8 mouse cellular contexts compared by ENCODE assay signal in genomic region chr11:69799394-69800137, GRCm38 (mm10). TPM values are rescaled to one million over a fixed set of nuclear protein-coding genes. Genes with fewer than 3 reads are reported as not detected.
A peak's percentile ranks its signal among the peaks of the same experiment; 100 is the strongest.
DNase-seq lines count a peak whose midpoint lies in the region; ATAC-seq and TF ChIP-seq lines count a peak whose summit lies in the region.

No protein-coding gene starts in this region.

- in situ Hi-C loops in CH12.LX (cut with MboI; ENCODE audit: low pct_ligation_motif_present, low pct_unique_long_range_greater_than_20kb, low sequenced_read_pairs) = loop anchor here (5.0 kb wide), 1 partner anchor 78 kb away; the partner anchor contains the start of gene Tmem95

- no peaks in the 10 kb centered on the region for H3K36me3 ChIP-seq in heart, embryonic 10.5 days
- no peaks in the 10 kb centered on the region for H3K36me3 ChIP-seq in CH12.LX (replicated peaks in 1 of 2; ENCODE audit: control insufficient read depth in 1 of 2, insufficient read depth in 1 of 2, low read length in 1 of 2)
- no peaks in the 10 kb centered on the region for H3K36me3 ChIP-seq in forebrain, embryonic 14.5 days (ENCODE audit: control insufficient read depth, insufficient read depth, low read length)
- no peaks in the 10 kb centered on the region for H3K36me3 ChIP-seq in liver, postnatal 0 days (replicated peaks; ENCODE audit: insufficient read depth, low read length)

- H3K4me1 ChIP-seq in heart, embryonic 10.5 days = peaks cover 68% of the 10 kb centered on the region
- peaks cover 12 to 68% of the 10 kb centered on the region in 2 experiments for H3K4me1 ChIP-seq in CH12.LX (ENCODE audit: control insufficient read depth in 1 of 2, insufficient read depth in 2 of 2)
- H3K4me1 ChIP-seq in forebrain, embryonic 14.5 days (ENCODE audit: control insufficient read depth, insufficient read depth, low read length) = peaks cover 44% of the 10 kb centered on the region
- peaks cover 51% of the 10 kb centered on the region for H3K4me1 ChIP-seq in liver, postnatal 0 days (ENCODE audit: insufficient read depth)

- H3K9me3 ChIP-seq in heart, embryonic 10.5 days = no peaks in the 10 kb centered on the region
- peaks cover 19% of the 10 kb centered on the region for H3K9me3 ChIP-seq in CH12.LX (replicated peaks; ENCODE audit: low read length)
- no peaks in the 10 kb centered on the region for H3K9me3 ChIP-seq in forebrain, embryonic 14.5 days (replicated peaks; ENCODE audit: control insufficient read depth, low read length)
- H3K9me3 ChIP-seq in liver, postnatal 0 days (ENCODE audit: low read length) = no peaks in the 10 kb centered on the region

- TF ChIP-seq CTCF in CH12.LX (conservative IDR thresholded peaks at IDR 0.05 in 1 of 2, IDR thresholded peaks at IDR 0.05 in 1 of 2; ENCODE audit: low read depth in 2 of 2, low read length in 2 of 2) = no peak
- TF ChIP-seq CTCF in liver, postnatal 0 days (IDR thresholded peaks at IDR 0.05; ENCODE audit: low read depth) = no peak

- peak overlapping the region; percentile 71 for H3K4me3 ChIP-seq in heart, embryonic 10.5 days
- H3K4me3 ChIP-seq in CH12.LX (replicated peaks in 1 of 3; ENCODE audit: low read depth in 2 of 3, low read length in 2 of 3, poor library complexity in 1 of 3) = peak overlapping the region; percentile 4 to 64 (median 49)
- H3K4me3 ChIP-seq in forebrain, embryonic 14.5 days (ENCODE audit: low read depth, low read length) = peak overlapping the region; percentile 56
- no peak overlapping the region for H3K4me3 ChIP-seq in liver, postnatal 0 days (ENCODE audit: low read depth, low read length)

- dilution Hi-C loops in CH12.LX (cut with MboI; ENCODE audit: extremely low pct_ligation_motif_present, extremely low pct_unique_long_range_greater_than_20kb, low sequenced_read_pairs) = no loop called here

- TF ChIP-seq POLR2A in CH12.LX (IDR thresholded peaks at IDR 0.05; ENCODE audit: low read depth, low read length) = no peak; the same call in none of the 2 replicates

- no peaks in the 10 kb centered on the region for H3K79me2 ChIP-seq in CH12.LX (replicated peaks; ENCODE audit: control insufficient read depth, extremely low read depth, insufficient read depth, poor library complexity, severe bottlenecking)

- peak overlapping the region; percentile 11; the same call in 1 of the 2 replicates for H3K9ac ChIP-seq in CH12.LX (ENCODE audit: insufficient read depth, low read depth)
- H3K9ac ChIP-seq in forebrain, embryonic 14.5 days (ENCODE audit: low read length) = peak overlapping the region; percentile 73; the same call in 1 of the 2 replicates
- H3K9ac ChIP-seq in liver, postnatal 0 days (replicated peaks) = no peak overlapping the region

- peak overlapping the region; percentile 94 for H3K27ac ChIP-seq in heart, embryonic 10.5 days
- H3K27ac ChIP-seq in CH12.LX (ENCODE audit: insufficient read depth, low read depth) = peak overlapping the region; percentile 52
- peak overlapping the region; percentile 88 for H3K27ac ChIP-seq in forebrain, embryonic 14.5 days (ENCODE audit: low read depth, low read length)
- H3K27ac ChIP-seq in liver, postnatal 0 days (ENCODE audit: low read depth) = no peak overlapping the region

- DNase-seq in heart, embryonic 10.5 days (ENCODE audit: low spot score) = no peak
- DNase-seq in heart, adult 8-10 months (ENCODE audit: low spot score) = no peak
- DNase-seq in CH12.LX (ENCODE audit: extremely low read depth) = peak; percentile 96
- DNase-seq in forebrain, embryonic 14.5 days (ENCODE audit: low spot score) = peak; percentile 68
- peak; percentile 53 for DNase-seq in liver, postnatal 0 days
- DNase-seq in adrenal gland, adult 2 months = no peak

- peak overlapping the region; percentile 14; the same call in 1 of the 2 replicates for H3K4me2 ChIP-seq in CH12.LX (ENCODE audit: insufficient read depth, low read depth, poor library complexity, severe bottlenecking)
- H3K4me2 ChIP-seq in forebrain, embryonic 14.5 days (ENCODE audit: low read length) = peak overlapping the region; percentile 98
- 0 out of 2 replicates have a peak overlapping the region, but pooled peaks have one; percentile 87 for H3K4me2 ChIP-seq in liver, postnatal 0 days (ENCODE audit: low read depth, low read length)

- TF ChIP-seq RAD21 in CH12.LX (IDR thresholded peaks at IDR 0.05; ENCODE audit: low read depth, low read length) = no peak

- H3K27me3 ChIP-seq in heart, embryonic 10.5 days (ENCODE audit: insufficient read depth, poor library complexity, severe bottlenecking) = peaks cover 80% of the 10 kb centered on the region
- H3K27me3 ChIP-seq in CH12.LX (replicated peaks) = peaks cover 36% of the 10 kb centered on the region
- peaks cover 10% of the 10 kb centered on the region for H3K27me3 ChIP-seq in forebrain, embryonic 14.5 days (replicated peaks; ENCODE audit: control insufficient read depth, insufficient read depth, low read length)
- peaks cover 60% of the 10 kb centered on the region for H3K27me3 ChIP-seq in liver, postnatal 0 days (ENCODE audit: insufficient read depth, low read length)

- WGBS in heart, embryonic 10.5 days = 23% methylated on average over 11 of the region's 12 CpGs
- WGBS in forebrain, embryonic 14.5 days = 21% methylated on average over 11 of the region's 12 CpGs
- WGBS in liver, postnatal 0 days (ENCODE audit: insufficient replicate concordance) = 29% methylated on average over 12 of the region's 12 CpGs

- ATAC-seq in forebrain, embryonic 14.5 days = no peak
- no peak for ATAC-seq in liver, postnatal 0 days
- no peak for ATAC-seq in erythroid progenitor cell, adult 5-6 weeks (replicated peaks; ENCODE audit: low FRiP score, poor library complexity, severe bottlenecking)
- ATAC-seq in activated CD4-positive, CD25-positive, alpha-beta regulatory T cell, adult 4 months = no peak

- no peak; the same call in none of the 2 replicates for TF ChIP-seq EP300 in CH12.LX (IDR thresholded peaks at IDR 0.05; ENCODE audit: low read length)
- no peak for TF ChIP-seq EP300 in liver, postnatal 0 days (IDR thresholded peaks at IDR 0.05; ENCODE audit: low read depth)

RNA-seq across cellular contexts. Expression of gene Fgf11, which starts 2.1 kb away (rescaled TPM):
- polyA plus RNA-seq in heart, embryonic 10.5 days (2016; fragmentation: Nextera tagmentation; extraction: Ambion mirVana) = 0.97 and 1.1 TPM in 2 replicates
- 1 to 10 TPM; 2.1 to 3.3 (median 2.6) TPM for total RNA-seq in heart, adult 8-10 months (2022)
- total RNA-seq in CH12.LX (2012; rRNA removed) (0.92 and 0.93 TPM in 2 replicates), CH12.LX (2014; rRNA removed) (1.6 and 1.8 TPM in 2 replicates)
- polyA plus RNA-seq in CH12.LX (2012; ENCODE audit: insufficient read length, low read depth) = 3.7 and 3.9 TPM in 2 replicates
- 2.9 and 3.0 TPM in 2 replicates for polyA plus RNA-seq in forebrain, embryonic 14.5 days (2014; fragmentation: Nextera tagmentation; extraction: Ambion mirVana)
- polyA plus RNA-seq in liver, postnatal 0 days (2015; fragmentation: Nextera tagmentation; extraction: Ambion mirVana) = 0.04 and 0.07 TPM in 2 replicates
- not detected in 2 replicates for total RNA-seq in erythroid progenitor cell, adult 5-6 weeks (2015; ENCODE audit: low replicate concordance)
- total RNA-seq in erythroid progenitor cell, adult 5-6 weeks (2017; ENCODE audit: low replicate concordance) = not detected in 2 replicates
- total RNA-seq in adrenal gland, adult 2 months (2021) = 10 to 100 TPM in 1 of 2 experiments, 1 to 10 TPM in 1; 4.6 to 12.8 TPM
- 6.0 and 13.4 TPM in 2 replicates for polyA plus RNA-seq in adrenal gland, adult 2 months (2012; rRNA removed)
- not detected for polyA plus RNA-seq in activated CD4-positive, CD25-positive, alpha-beta regulatory T cell, adult 4 months (2017; shearing (Covaris generic))

RNA-seq across cellular contexts. Expression of gene Chrnb1, which starts 3.8 kb away (rescaled TPM):
- 3.9 and 4.9 TPM in 2 replicates for polyA plus RNA-seq in heart, embryonic 10.5 days (2016; fragmentation: Nextera tagmentation; extraction: Ambion mirVana)
- total RNA-seq in heart, adult 8-10 months (2022) = 1 to 10 TPM; 2.2 to 4.3 (median 3.8) TPM
- total RNA-seq in CH12.LX (2012; rRNA removed) (2.1 and 2.2 TPM in 2 replicates), CH12.LX (2014; rRNA removed) (1.9 TPM in 2 replicates)
- 5.9 and 6.6 TPM in 2 replicates for polyA plus RNA-seq in CH12.LX (2012; ENCODE audit: insufficient read length, low read depth)
- polyA plus RNA-seq in forebrain, embryonic 14.5 days (2014; fragmentation: Nextera tagmentation; extraction: Ambion mirVana) = 0.68 and 1.4 TPM in 2 replicates
- polyA plus RNA-seq in liver, postnatal 0 days (2015; fragmentation: Nextera tagmentation; extraction: Ambion mirVana) = 0.73 and 0.76 TPM in 2 replicates
- total RNA-seq in erythroid progenitor cell, adult 5-6 weeks (2015; ENCODE audit: low replicate concordance) = not detected in 2 replicates
- total RNA-seq in erythroid progenitor cell, adult 5-6 weeks (2017; ENCODE audit: low replicate concordance) = 0.77 TPM in 1 of 2 replicates, not detected in the other
- total RNA-seq in adrenal gland, adult 2 months (2021) = 1 to 10 TPM; 1.7 to 3.1 TPM
- 2.7 and 3.0 TPM in 2 replicates for polyA plus RNA-seq in adrenal gland, adult 2 months (2012; rRNA removed)
- 1 to 10 TPM in 1 of 2 experiments, under 1 TPM in 1; 0.66 to 4.1 TPM for polyA plus RNA-seq in activated CD4-positive, CD25-positive, alpha-beta regulatory T cell, adult 4 months (2017; shearing (Covaris generic))

RNA-seq across cellular contexts. Expression of gene Tmem102, which starts 5.9 kb away (rescaled TPM):
- 1.5 and 1.8 TPM in 2 replicates for polyA plus RNA-seq in heart, embryonic 10.5 days (2016; fragmentation: Nextera tagmentation; extraction: Ambion mirVana)
- total RNA-seq in heart, adult 8-10 months (2022) = under 1 TPM; 0.14 to 0.57 (median 0.31) TPM
- total RNA-seq in CH12.LX (2012; rRNA removed) = 0.08 TPM in 2 replicates
- total RNA-seq in CH12.LX (2014; rRNA removed) = not detected in 2 replicates
- 0.16 TPM in 1 of 2 replicates, not detected in the other for polyA plus RNA-seq in CH12.LX (2012; ENCODE audit: insufficient read length, low read depth)
- 0.15 and 0.52 TPM in 2 replicates for polyA plus RNA-seq in forebrain, embryonic 14.5 days (2014; fragmentation: Nextera tagmentation; extraction: Ambion mirVana)
- 4.4 and 4.8 TPM in 2 replicates for polyA plus RNA-seq in liver, postnatal 0 days (2015; fragmentation: Nextera tagmentation; extraction: Ambion mirVana)
- total RNA-seq in erythroid progenitor cell, adult 5-6 weeks (2015; ENCODE audit: low replicate concordance) = not detected in 2 replicates
- total RNA-seq in erythroid progenitor cell, adult 5-6 weeks (2017; ENCODE audit: low replicate concordance) = not detected in 2 replicates
- total RNA-seq in adrenal gland, adult 2 months (2021) = 1 to 10 TPM in 1 of 2 experiments, under 1 TPM in 1; 0.23 to 1.1 TPM
- 0.81 and 0.94 TPM in 2 replicates for polyA plus RNA-seq in adrenal gland, adult 2 months (2012; rRNA removed)
- polyA plus RNA-seq in activated CD4-positive, CD25-positive, alpha-beta regulatory T cell, adult 4 months (2017; shearing (Covaris generic)) = not detected

RNA-seq across cellular contexts. Expression of gene Gm39566, which starts 15.5 kb away (rescaled TPM):
- not detected in 2 replicates for polyA plus RNA-seq in heart, embryonic 10.5 days (2016; fragmentation: Nextera tagmentation; extraction: Ambion mirVana)
- not detected for total RNA-seq in heart, adult 8-10 months (2022)
- total RNA-seq in CH12.LX (2012; rRNA removed) = not detected in 2 replicates
- total RNA-seq in CH12.LX (2014; rRNA removed) = not detected in 2 replicates
- polyA plus RNA-seq in CH12.LX (2012; ENCODE audit: insufficient read length, low read depth) = not detected in 2 replicates
- polyA plus RNA-seq in forebrain, embryonic 14.5 days (2014; fragmentation: Nextera tagmentation; extraction: Ambion mirVana) = not detected in 2 replicates
- polyA plus RNA-seq in liver, postnatal 0 days (2015; fragmentation: Nextera tagmentation; extraction: Ambion mirVana) = not detected in 2 replicates
- not detected in 2 replicates for total RNA-seq in erythroid progenitor cell, adult 5-6 weeks (2015; ENCODE audit: low replicate concordance)
- not detected in 2 replicates for total RNA-seq in erythroid progenitor cell, adult 5-6 weeks (2017; ENCODE audit: low replicate concordance)
- not detected for total RNA-seq in adrenal gland, adult 2 months (2021)
- not detected in 2 replicates for polyA plus RNA-seq in adrenal gland, adult 2 months (2012; rRNA removed)
- polyA plus RNA-seq in activated CD4-positive, CD25-positive, alpha-beta regulatory T cell, adult 4 months (2017; shearing (Covaris generic)) = under 1 TPM in 1 of 2 experiments, not detected in 1; 0.08 TPM

RNA-seq across cellular contexts. Expression of gene Spem2, which starts 18.7 kb away (rescaled TPM):
- polyA plus RNA-seq in heart, embryonic 10.5 days (2016; fragmentation: Nextera tagmentation; extraction: Ambion mirVana) = 0.08 TPM in 1 of 2 replicates, not detected in the other
- total RNA-seq in heart, adult 8-10 months (2022) = not detected
- not detected in 2 replicates for total RNA-seq in CH12.LX (2012; rRNA removed)
- total RNA-seq in CH12.LX (2014; rRNA removed) = not detected in 2 replicates
- not detected in 2 replicates for polyA plus RNA-seq in CH12.LX (2012; ENCODE audit: insufficient read length, low read depth)
- not detected in 2 replicates for polyA plus RNA-seq in forebrain, embryonic 14.5 days (2014; fragmentation: Nextera tagmentation; extraction: Ambion mirVana)
- polyA plus RNA-seq in liver, postnatal 0 days (2015; fragmentation: Nextera tagmentation; extraction: Ambion mirVana) = not detected in 2 replicates
- not detected in 2 replicates for total RNA-seq in erythroid progenitor cell, adult 5-6 weeks (2015; ENCODE audit: low replicate concordance)
- not detected in 2 replicates for total RNA-seq in erythroid progenitor cell, adult 5-6 weeks (2017; ENCODE audit: low replicate concordance)
- not detected for total RNA-seq in adrenal gland, adult 2 months (2021)
- 0.09 TPM in 1 of 2 replicates, not detected in the other for polyA plus RNA-seq in adrenal gland, adult 2 months (2012; rRNA removed)
- polyA plus RNA-seq in activated CD4-positive, CD25-positive, alpha-beta regulatory T cell, adult 4 months (2017; shearing (Covaris generic)) = not detected

Comparison
In these comparisons a context has a peak if more than half of its experiments do, and no peak if none do; other contexts are left out.
1. DNase-seq: peak in CH12.LX (single experiment), forebrain, embryonic 14.5 days (single experiment) and liver, postnatal 0 days (single experiment); none in heart, embryonic 10.5 days (single experiment), heart, adult 8-10 months (single experiment) and adrenal gland, adult 2 months (single experiment).
2. H3K4me2 ChIP-seq: peak in every context shown above with its lines; median percentile 98 in forebrain, embryonic 14.5 days; 87 in liver, postnatal 0 days; 14 in CH12.LX.